Mouse (Mus musculus): ENCODE data around the gene Nelfb. TPM values are rescaled to one million over a fixed set of nuclear protein-coding genes. Genes with fewer than 3 reads are reported as not detected.

Gene Nelfb
- polyA plus RNA-seq, 1 experiment from 2014 or later, result 137 TPM

- Histone ChIP-seq H3K27ac (0 out of 2 replicates have a peak overlapping the region, but pooled peaks have one; percentile 20), H3K27me3 (ENCODE audit: low read depth, poor library complexity, severe bottlenecking) (peaks cover 22% of the 10 kb centered on the region; the same call in 1 of the 2 replicates), H3K9me3 (replicated peaks) (no peaks in the 10 kb centered on the region), H3K4me1 (peaks cover 34% of the 10 kb centered on the region), H3K4me3 (no peak overlapping the region), H3K36me3 (peaks cover 11% of the 10 kb centered on the region)
- 92% methylated on average over 4 of the region's 4 CpGs for WGBS
- no peak for DNase-seq (ENCODE audit: low spot score)
Observed at GRCm38 (mm10) chr2:25227406-25227805, 16.1 kb upstream of the Nelfb start.

- H3K27ac ChIP-seq, result peak overlapping the region; percentile 20; the same call in 1 of the 2 replicates
Observed at GRCm38 (mm10) chr2:25226864-25227263, 15.6 kb upstream of the Nelfb start.

GRCm38 (mm10) chr2:25225811-25226379 lies 14.6 kb upstream of the Nelfb start:
- no peak for DNase-seq (ENCODE audit: low spot score)
- Histone ChIP-seq H3K27ac (peak overlapping the region; percentile 95), H3K4me1 (peaks cover 34% of the 10 kb centered on the region), H3K4me3 (peak overlapping the region; percentile 75), H3K27me3 (ENCODE audit: low read depth, poor library complexity, severe bottlenecking) (peaks cover 7% of the 10 kb centered on the region; the same call in 1 of the 2 replicates), H3K9me3 (replicated peaks) (no peaks in the 10 kb centered on the region), H3K36me3 (peaks cover 24% of the 10 kb centered on the region)
- 83% methylated on average over 8 of the region's 8 CpGs for WGBS

More at GRCm38 (mm10) chr2:25226864-25227263, 15.6 kb upstream of the Nelfb start:
- H3K4me1 ChIP-seq, result peaks cover 34% of the 10 kb centered on the region
- no peaks in the 10 kb centered on the region for H3K9me3 ChIP-seq (replicated peaks)
- no peak for DNase-seq (ENCODE audit: low spot score)
- WGBS, result 83% methylated on average over 5 of the region's 5 CpGs
- H3K4me3 ChIP-seq, result no peak overlapping the region
- H3K36me3 ChIP-seq, result peaks cover 17% of the 10 kb centered on the region
- peaks cover 16% of the 10 kb centered on the region; the same call in 1 of the 2 replicates for H3K27me3 ChIP-seq (ENCODE audit: low read depth, poor library complexity, severe bottlenecking)

GRCm38 (mm10) chr2:25224766-25225752 lies 13.8 kb upstream of the Nelfb start:
- Histone ChIP-seq H3K36me3 (peaks cover 24% of the 10 kb centered on the region), H3K27me3 (ENCODE audit: low read depth, poor library complexity, severe bottlenecking) (no peaks in the 10 kb centered on the region), H3K9me3 (replicated peaks) (no peaks in the 10 kb centered on the region), H3K4me1 (peaks cover 34% of the 10 kb centered on the region), H3K27ac (peak overlapping the region; percentile 95), H3K4me3 (peak overlapping the region; percentile 75)
- DNase-seq (ENCODE audit: low spot score), result peak; percentile 94
- WGBS, result 2% methylated on average over 41 of the region's 41 CpGs

GRCm38 (mm10) chr2:25224492-25224765 lies 13.1 kb upstream of the Nelfb start, which contains the start of gene Tubb4b:
Gene Tubb4b, minus strand, starts transcription at chr2:25224702.
- no peaks in the 10 kb centered on the region for H3K9me3 ChIP-seq (replicated peaks)
- no peak for DNase-seq (ENCODE audit: low spot score)
- peaks cover 34% of the 10 kb centered on the region for H3K4me1 ChIP-seq
- peak within 1 kb of the TSS; percentile 95 for H3K27ac ChIP-seq
- H3K27me3 ChIP-seq (ENCODE audit: low read depth, poor library complexity, severe bottlenecking), result no peaks in the 10 kb centered on the region
- WGBS, result 0% methylated on average over 17 of the region's 17 CpGs
- H3K36me3 ChIP-seq, result peaks cover 24% of the 10 kb centered on the region
- peak within 1 kb of the TSS; percentile 75 for H3K4me3 ChIP-seq

GRCm38 (mm10) chr2:25223681-25224491 lies 12.6 kb upstream of the Nelfb start:
- DNase-seq (ENCODE audit: low spot score), result no peak
- H3K27me3 ChIP-seq (ENCODE audit: low read depth, poor library complexity, severe bottlenecking), result no peaks in the 10 kb centered on the region
- peaks cover 31% of the 10 kb centered on the region for H3K4me1 ChIP-seq
- H3K27ac ChIP-seq, result peak overlapping the region; percentile 90
- peaks cover 24% of the 10 kb centered on the region for H3K36me3 ChIP-seq
- peak overlapping the region; percentile 75 for H3K4me3 ChIP-seq
- no peaks in the 10 kb centered on the region for H3K9me3 ChIP-seq (replicated peaks)
- 1% methylated on average over 53 of the region's 53 CpGs for WGBS

GRCm38 (mm10) chr2:25221331-25221772 lies 10.1 kb upstream of the Nelfb start:
- WGBS, result 66% methylated on average over 5 of the region's 5 CpGs

GRCm38 (mm10) chr2:25218445-25218844 lies 7.2 kb upstream of the Nelfb start, which contains the start of gene Fam166a:
Gene Fam166a, plus strand, starts transcription at chr2:25218745.
- Histone ChIP-seq H3K27ac (no peak within 1 kb of the TSS), H3K36me3 (peaks cover 22% of the 10 kb centered on the region), H3K27me3 (ENCODE audit: low read depth, poor library complexity, severe bottlenecking) (peaks cover 13% of the 10 kb centered on the region), H3K4me3 (no peak within 1 kb of the TSS), H3K9me3 (replicated peaks) (no peaks in the 10 kb centered on the region), H3K4me1 (peaks cover 4% of the 10 kb centered on the region)
- DNase-seq (ENCODE audit: low spot score), result no peak

More at GRCm38 (mm10) chr2:25221331-25221772, 10.1 kb upstream of the Nelfb start:
- no peaks in the 10 kb centered on the region for H3K27me3 ChIP-seq (ENCODE audit: low read depth, poor library complexity, severe bottlenecking)
- no peak overlapping the region for H3K4me3 ChIP-seq
- DNase-seq (ENCODE audit: low spot score), result no peak
- H3K27ac ChIP-seq, result no peak overlapping the region
- peaks cover 24% of the 10 kb centered on the region for H3K36me3 ChIP-seq
- no peaks in the 10 kb centered on the region for H3K9me3 ChIP-seq (replicated peaks)
- H3K4me1 ChIP-seq, result peaks cover 17% of the 10 kb centered on the region

- Histone ChIP-seq H3K9me3 (replicated peaks) (no peaks in the 10 kb centered on the region), H3K27ac (no peak overlapping the region), H3K4me1 (no peaks in the 10 kb centered on the region), H3K36me3 (peaks cover 14% of the 10 kb centered on the region), H3K27me3 (ENCODE audit: low read depth, poor library complexity, severe bottlenecking) (peaks cover 21% of the 10 kb centered on the region), H3K4me3 (no peak overlapping the region)
- DNase-seq (ENCODE audit: low spot score), result no peak
- WGBS, result 66% methylated on average over 2 of the region's 2 CpGs
Observed at GRCm38 (mm10) chr2:25217666-25218065, 6.4 kb upstream of the Nelfb start.

GRCm38 (mm10) chr2:25214444-25214843 lies 3.2 kb upstream of the Nelfb start, which contains the start of gene Stpg3:
Gene Stpg3, minus strand, starts transcription at chr2:25214637.
- WGBS, result 78% methylated on average over 3 of the region's 3 CpGs
- Histone ChIP-seq H3K27ac (no peak within 1 kb of the TSS), H3K27me3 (ENCODE audit: low read depth, poor library complexity, severe bottlenecking) (peaks cover 22% of the 10 kb centered on the region), H3K9me3 (replicated peaks) (no peaks in the 10 kb centered on the region), H3K4me3 (no peak within 1 kb of the TSS), H3K4me1 (peaks cover 18% of the 10 kb centered on the region), H3K36me3 (peaks cover 3% of the 10 kb centered on the region; the same call in 1 of the 2 replicates)
- DNase-seq (ENCODE audit: low spot score), result no peak

GRCm38 (mm10) chr2:25213266-25213865 lies 2.1 kb upstream of the Nelfb start:
- Histone ChIP-seq H3K27ac (no peak overlapping the region), H3K4me3 (no peak overlapping the region), H3K9me3 (replicated peaks) (no peaks in the 10 kb centered on the region), H3K36me3 (peaks cover 13% of the 10 kb centered on the region), H3K4me1 (peaks cover 18% of the 10 kb centered on the region), H3K27me3 (ENCODE audit: low read depth, poor library complexity, severe bottlenecking) (peaks cover 22% of the 10 kb centered on the region)
- 63% methylated on average over 23 of the region's 23 CpGs for WGBS
- no peak for DNase-seq (ENCODE audit: low spot score)

- under 1% methylated on average over 24 of the region's 24 CpGs for WGBS
- no peak for DNase-seq (ENCODE audit: low spot score)
- peaks cover 39% of the 10 kb centered on the region for H3K36me3 ChIP-seq
- H3K27me3 ChIP-seq (ENCODE audit: low read depth, poor library complexity, severe bottlenecking), result peaks cover 21% of the 10 kb centered on the region
- H3K27ac ChIP-seq, result peak overlapping the region; percentile 96
- peak overlapping the region; percentile 84 for H3K4me3 ChIP-seq
- H3K9me3 ChIP-seq (replicated peaks), result no peaks in the 10 kb centered on the region
- H3K4me1 ChIP-seq, result peaks cover 18% of the 10 kb centered on the region
Observed at GRCm38 (mm10) chr2:25210686-25211085, 603 bp downstream of the Nelfb start.
